Mouse (Mus musculus) heart, embryonic 15.5 days (tissue): ENCODE data around the gene 1110051M20Rik. TPM values are rescaled to one million over a fixed set of nuclear protein-coding genes. Genes with fewer than 3 reads are reported as not detected.
A peak's percentile ranks its signal among the peaks of the same experiment; 100 is the strongest.

Experiments used
- ATAC-seq: fragments of 200-750 bp; cut with Nextera tagmentation; replicated peaks from 2 replicates; pipeline ENCODE4 v1.8.0; 2017; ENCODE audit warnings: low read depth, moderate TSS enrichment; ENCODE audit not compliant: insufficient number of reproducible peaks, insufficient read depth, low FRiP score
- H3K27ac ChIP-seq: fragments of 300-500 bp; sonication (generic); 2 replicates; pipeline ENCODE4 v1.5.1; 2015; ENCODE audit warnings: mild to moderate bottlenecking, inconsistent platforms
- H3K27me3 ChIP-seq: fragments of 300-500 bp; sonication (generic); 2 replicates; pipeline ENCODE4 v1.6.1; 2015; ENCODE audit warnings: inconsistent platforms
- H3K36me3 ChIP-seq: fragments of 300-500 bp; sonication (generic); 2 replicates; pipeline ENCODE4 v1.6.1; 2015; ENCODE audit warnings: mild to moderate bottlenecking, inconsistent platforms
- H3K4me1 ChIP-seq: fragments of 300-500 bp; sonication (generic); replicated peaks from 2 replicates; pipeline ENCODE4 v1.6.1; 2015; ENCODE audit warnings: inconsistent platforms
- H3K4me2 ChIP-seq: fragments of 300-500 bp; sonication (generic); 2 replicates; pipeline ENCODE4 v1.6.1; 2015; ENCODE audit warnings: inconsistent platforms, mild to moderate bottlenecking, moderate library complexity
- H3K4me3 ChIP-seq: fragments of 300-500 bp; sonication (generic); 2 replicates; pipeline ENCODE4 v1.5.1; 2015; ENCODE audit warnings: mild to moderate bottlenecking, inconsistent platforms
- H3K9ac ChIP-seq: fragments of 300-500 bp; sonication (generic); 2 replicates; pipeline ENCODE4 v1.6.1; 2015; ENCODE audit warnings: mild to moderate bottlenecking, inconsistent platforms
- H3K9me3 ChIP-seq: fragments of 300-500 bp; sonication (generic); replicated peaks from 2 replicates; pipeline ENCODE4 v1.6.1; 2016; ENCODE audit warnings: inconsistent platforms
- WGBS: fragments of 180-500 bp; shearing (Covaris S2); methylation state at CpG from one replicate; pipeline ENCODE4 v1.1.7; 2015; ENCODE audit warnings: mixed read lengths; 5-methylcytosine and 5-hydroxymethylcytosine counted together
- polyA plus RNA-seq: library from polyadenylated mRNA; unstranded; fragments of >200 nt; fragmentation: Nextera tagmentation; extraction: Ambion mirVana; gene quantifications from 2 replicates; pipeline ENCODE4 v1.2.1, GENCODE M21; 2015

1110051M20Rik gene
- polyA plus RNA-seq, 1 experiment from 2014 or later = 34.8 TPM

DNA sequence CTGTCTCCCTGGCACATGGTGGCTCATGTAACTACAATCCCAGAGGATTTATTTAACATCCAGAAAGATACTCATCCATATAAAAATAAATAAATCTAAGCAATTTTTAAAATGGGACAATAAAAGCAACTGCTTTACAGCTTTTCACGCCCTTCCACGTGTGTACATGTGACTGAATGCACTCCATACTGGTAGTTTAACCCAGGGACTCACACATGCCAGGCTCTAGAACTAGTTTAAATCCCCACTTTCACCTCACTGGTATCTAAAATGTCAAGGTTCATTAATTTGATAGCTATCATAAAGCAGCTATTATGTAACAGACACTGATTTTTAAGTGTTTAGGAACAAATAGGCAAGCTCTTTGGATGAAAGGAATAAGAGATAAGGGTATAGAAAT lies 122.6 kb downstream of the 1110051M20Rik start:
- H3K9ac ChIP-seq = no peak overlapping the region
- ATAC-seq = no peak
- 85% methylated on average over 2 of the region's 2 CpGs for WGBS

DNA sequence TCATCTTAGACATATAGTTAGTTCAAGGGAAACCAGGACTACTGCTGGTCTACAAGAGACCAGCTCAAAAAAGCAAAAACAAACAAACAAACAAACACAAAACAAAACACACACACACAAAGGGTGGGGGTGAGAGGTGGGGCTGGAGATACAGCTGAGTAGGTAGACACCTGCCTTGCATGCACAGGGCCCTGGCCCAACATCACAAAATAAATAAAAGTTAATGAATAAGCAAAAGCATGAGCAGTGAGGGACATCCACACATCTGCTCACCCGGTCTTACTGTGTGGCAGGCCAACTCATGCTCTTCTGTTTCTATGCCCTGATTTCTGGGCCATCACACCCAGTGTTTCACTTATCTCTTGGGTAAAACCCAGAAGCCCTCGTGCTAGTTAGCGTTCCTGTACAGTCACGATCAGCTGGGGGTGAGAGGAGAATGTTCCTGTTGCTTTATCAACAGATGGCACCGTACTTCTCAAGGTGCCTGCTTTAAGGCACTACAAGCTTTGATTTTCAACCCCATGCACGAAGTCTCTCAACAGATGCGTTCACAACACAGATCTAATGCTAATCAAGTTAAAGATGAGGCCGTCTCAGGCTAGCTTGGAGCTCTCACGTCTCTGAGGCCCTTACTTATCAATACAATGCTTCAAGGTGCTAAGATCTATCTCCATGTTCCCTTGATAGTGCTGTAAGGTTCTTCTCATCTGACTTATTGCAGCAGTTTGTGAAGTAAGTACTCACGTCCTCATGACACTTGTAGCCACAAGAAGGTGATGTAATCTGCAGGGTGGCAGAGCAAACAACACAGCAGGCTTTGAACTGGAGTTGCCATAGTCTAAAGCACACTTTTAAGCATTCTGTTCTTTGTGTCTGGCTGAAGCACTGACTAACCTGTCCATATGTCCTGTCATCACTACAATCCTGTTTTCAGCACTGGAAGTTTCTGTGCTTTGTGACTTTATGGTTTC lies 123.7 kb downstream of the 1110051M20Rik start:
- H3K4me2 ChIP-seq = no peak overlapping the region
- H3K4me3 ChIP-seq = no peak overlapping the region
- no peak overlapping the region for H3K27ac ChIP-seq
- H3K4me1 ChIP-seq = no peaks in the 10 kb centered on the region
- no peak for ATAC-seq
- no peaks in the 10 kb centered on the region for H3K9me3 ChIP-seq
- WGBS = 69% methylated on average over 10 of the region's 10 CpGs
- H3K36me3 ChIP-seq = no peaks in the 10 kb centered on the region
- no peak overlapping the region for H3K9ac ChIP-seq
- H3K27me3 ChIP-seq = no peaks in the 10 kb centered on the region

More for the DNA sequence above, 122.6 kb downstream of the 1110051M20Rik start:
- H3K4me3 ChIP-seq = no peak overlapping the region
- no peaks in the 10 kb centered on the region for H3K27me3 ChIP-seq
- no peak overlapping the region for H3K4me2 ChIP-seq
- no peaks in the 10 kb centered on the region for H3K9me3 ChIP-seq
- H3K36me3 ChIP-seq = no peaks in the 10 kb centered on the region
- no peaks in the 10 kb centered on the region for H3K4me1 ChIP-seq
- no peak overlapping the region for H3K27ac ChIP-seq

DNA sequence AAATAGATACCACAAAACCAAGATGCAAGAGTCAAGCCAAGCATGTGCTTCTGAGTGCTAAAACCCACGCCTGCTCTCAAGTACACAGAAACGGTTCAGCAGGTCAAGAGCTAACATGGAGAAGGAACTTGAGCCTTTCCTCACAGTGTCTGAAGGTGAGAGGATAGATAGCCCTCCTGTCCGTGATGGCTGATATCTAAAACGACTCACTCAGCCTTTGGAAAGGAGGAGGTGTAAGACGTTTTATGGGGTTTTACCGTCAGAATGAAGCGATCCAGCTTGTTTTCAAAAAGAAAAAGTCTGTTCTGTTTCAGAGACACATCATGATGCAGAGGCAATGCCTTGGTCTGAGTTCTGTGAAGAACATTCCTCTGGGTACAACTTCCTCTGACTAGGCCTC lies 130.3 kb downstream of the 1110051M20Rik start:
- Histone ChIP-seq H3K4me1 (no peaks in the 10 kb centered on the region), H3K27me3 (no peaks in the 10 kb centered on the region), H3K27ac (no peak overlapping the region), H3K9me3 (no peaks in the 10 kb centered on the region), H3K4me2 (no peak overlapping the region), H3K9ac (no peak overlapping the region), H3K36me3 (no peaks in the 10 kb centered on the region), H3K4me3 (no peak overlapping the region)
- WGBS = 61% methylated on average over 7 of the region's 7 CpGs
- no peak for ATAC-seq

DNA sequence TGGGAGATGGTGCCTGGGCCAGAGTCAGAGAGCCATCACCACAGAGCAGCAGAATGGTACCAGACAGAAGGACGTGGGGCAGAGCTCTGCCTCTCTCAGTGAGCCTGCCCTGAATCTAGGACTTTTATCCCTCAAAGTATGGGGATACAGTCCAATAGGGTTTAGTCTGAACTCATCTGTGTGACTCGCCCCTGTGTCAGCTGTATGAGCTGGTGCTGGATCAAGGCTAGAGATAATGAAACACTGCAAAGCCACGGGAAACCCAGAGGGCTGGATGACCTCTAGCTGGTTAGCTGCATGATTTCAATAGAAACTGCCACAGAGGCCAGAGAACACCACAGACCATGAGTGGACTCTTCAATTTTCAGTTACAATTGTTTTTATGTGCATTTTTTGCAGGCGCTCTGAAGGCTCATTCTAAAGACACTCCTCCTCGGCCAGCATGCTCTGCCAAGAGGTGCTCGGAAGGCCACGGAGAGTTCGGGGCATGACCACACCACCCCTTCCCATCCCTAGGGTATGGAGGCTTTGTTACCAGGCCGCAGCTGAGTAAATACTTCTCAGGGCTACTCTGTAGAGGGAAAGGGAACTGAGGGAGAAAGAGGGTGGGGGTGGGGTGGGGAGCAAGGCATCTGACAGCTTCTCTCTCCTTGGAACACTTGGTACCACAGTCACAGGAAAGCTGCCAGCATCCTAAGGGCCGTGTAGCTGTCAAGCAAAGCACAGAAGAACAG lies 131.8 kb downstream of the 1110051M20Rik start:
- no peak overlapping the region for H3K9ac ChIP-seq
- no peak overlapping the region for H3K4me3 ChIP-seq
- no peaks in the 10 kb centered on the region for H3K9me3 ChIP-seq
- WGBS = 58% methylated on average over 10 of the region's 10 CpGs
- H3K4me1 ChIP-seq = peaks cover 6% of the 10 kb centered on the region; the same call in 1 of the 2 replicates
- no peaks in the 10 kb centered on the region for H3K27me3 ChIP-seq
- no peak for ATAC-seq
- H3K27ac ChIP-seq = no peak overlapping the region
- no peak overlapping the region for H3K4me2 ChIP-seq
- H3K36me3 ChIP-seq = no peaks in the 10 kb centered on the region

DNA sequence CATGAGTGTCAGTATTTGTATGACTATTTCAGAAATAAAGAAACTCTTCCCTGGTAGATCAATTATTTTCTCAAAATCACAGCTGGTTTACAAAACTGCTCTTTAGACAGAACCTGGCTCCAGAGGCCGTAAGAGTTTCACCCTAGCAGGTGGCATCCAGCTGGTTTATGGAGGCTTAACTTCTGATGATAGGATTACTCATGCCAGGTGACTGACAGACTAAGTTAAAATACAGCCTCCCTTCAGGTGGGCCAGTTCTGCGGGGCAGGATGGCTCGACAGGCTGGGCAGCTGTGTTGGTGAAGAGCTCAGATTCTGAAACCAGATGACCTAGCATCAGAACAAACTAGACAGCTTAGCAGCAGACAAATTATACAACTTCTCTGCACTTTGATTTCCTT lies 135.0 kb downstream of the 1110051M20Rik start:
- no peak for ATAC-seq
- Histone ChIP-seq H3K36me3 (no peaks in the 10 kb centered on the region), H3K4me1 (peaks cover 6% of the 10 kb centered on the region; the same call in 1 of the 2 replicates), H3K4me2 (no peak overlapping the region), H3K9me3 (no peaks in the 10 kb centered on the region), H3K4me3 (no peak overlapping the region), H3K27ac (no peak overlapping the region), H3K27me3 (no peaks in the 10 kb centered on the region), H3K9ac (no peak overlapping the region)
- 74% methylated on average over 3 of the region's 3 CpGs for WGBS

DNA sequence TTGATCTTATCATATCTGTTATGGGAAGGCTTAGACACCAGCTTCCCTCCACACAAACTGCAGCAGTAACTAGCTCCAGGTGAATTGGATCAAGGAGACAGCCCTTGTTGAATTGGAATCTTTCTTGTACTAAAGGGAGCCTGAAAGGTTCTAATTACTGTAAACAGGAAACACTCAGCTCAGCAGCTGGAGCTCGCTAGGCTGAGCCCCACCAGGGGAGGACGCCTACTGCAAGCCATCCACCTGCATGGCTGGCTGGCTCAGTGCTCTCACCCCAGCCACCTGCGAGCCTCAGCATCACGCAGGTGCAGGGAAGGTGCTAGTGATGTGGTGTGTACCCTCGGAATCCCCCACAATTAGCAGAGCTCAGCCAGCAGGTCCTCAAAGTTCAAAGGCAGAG lies 135.8 kb downstream of the 1110051M20Rik start:
- H3K4me2 ChIP-seq = no peak overlapping the region
- H3K27ac ChIP-seq = no peak overlapping the region
- H3K4me1 ChIP-seq = peaks cover 6% of the 10 kb centered on the region; the same call in 1 of the 2 replicates
- no peak overlapping the region for H3K4me3 ChIP-seq
- H3K36me3 ChIP-seq = no peaks in the 10 kb centered on the region
- H3K9ac ChIP-seq = no peak overlapping the region
- no peaks in the 10 kb centered on the region for H3K27me3 ChIP-seq
- H3K9me3 ChIP-seq = no peaks in the 10 kb centered on the region
- 42% methylated on average over 5 of the region's 5 CpGs for WGBS
- 0 out of 2 replicates have a peak, but pooled peaks have one; percentile 18 for ATAC-seq

DNA sequence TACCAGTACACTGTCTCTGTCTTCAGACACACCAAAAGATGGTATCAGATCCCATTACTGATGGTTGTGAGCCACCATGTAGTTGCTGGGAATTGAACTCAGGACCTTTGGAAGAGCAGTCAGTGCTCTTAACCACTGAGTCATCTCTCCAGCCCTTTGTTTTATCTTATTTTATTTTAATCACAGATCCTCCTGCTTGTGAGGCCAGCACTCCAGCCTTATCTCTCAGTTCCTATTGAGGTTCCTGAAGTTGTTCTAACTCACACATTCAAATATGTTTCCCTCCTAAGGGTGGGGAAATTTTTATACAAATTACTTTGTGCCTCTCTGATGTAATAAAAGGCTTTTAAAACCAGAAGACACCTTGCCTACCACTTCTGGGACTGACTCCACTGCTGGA lies 137.9 kb downstream of the 1110051M20Rik start:
- no peak overlapping the region for H3K27ac ChIP-seq
- H3K4me1 ChIP-seq = peaks cover 10% of the 10 kb centered on the region; the same call in 1 of the 2 replicates
- no peaks in the 10 kb centered on the region for H3K36me3 ChIP-seq
- no peak for ATAC-seq
- H3K9ac ChIP-seq = no peak overlapping the region
- no peaks in the 10 kb centered on the region for H3K27me3 ChIP-seq
- H3K4me3 ChIP-seq = no peak overlapping the region
- H3K9me3 ChIP-seq = no peaks in the 10 kb centered on the region
- no peak overlapping the region for H3K4me2 ChIP-seq

DNA sequence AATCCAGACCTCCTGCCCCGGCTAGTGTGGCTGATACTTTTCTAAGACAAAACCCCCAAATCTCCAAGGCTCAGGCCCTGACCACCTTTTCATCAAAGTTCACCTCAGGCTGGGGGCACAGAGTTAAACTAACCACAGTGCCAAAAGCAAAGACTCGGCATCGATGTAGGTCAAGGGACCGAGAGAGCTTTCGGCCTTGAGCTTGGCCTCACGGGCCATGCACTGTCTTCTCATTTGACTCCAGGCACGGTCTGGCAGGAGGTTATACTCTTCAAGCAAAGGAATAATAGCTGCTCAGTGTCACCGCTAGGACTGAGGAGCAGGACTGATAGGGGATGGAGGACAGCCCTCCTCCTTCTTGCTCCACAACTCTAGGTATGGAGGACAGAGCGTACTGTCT lies 138.6 kb downstream of the 1110051M20Rik start:
- H3K4me2 ChIP-seq = no peak overlapping the region

DNA sequence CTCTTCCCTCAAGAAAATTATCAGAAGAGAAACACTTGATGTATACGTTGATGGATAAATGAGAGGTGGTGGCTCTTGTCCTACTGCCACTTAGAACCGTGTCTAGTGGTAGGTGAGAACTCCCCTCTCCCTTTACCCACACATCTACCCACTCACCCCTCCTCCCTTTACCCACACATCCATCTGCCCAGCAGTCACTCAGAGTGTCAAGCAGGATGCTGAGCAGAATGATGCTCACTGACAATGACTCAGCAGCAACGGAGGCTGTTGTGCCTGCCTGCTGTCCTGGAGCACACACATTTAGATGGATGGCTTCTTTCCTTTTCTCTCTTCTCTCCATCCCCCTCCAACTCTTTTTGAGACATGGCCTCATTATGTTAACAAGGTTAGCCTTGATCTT lies 141.7 kb downstream of the 1110051M20Rik start:
- H3K36me3 ChIP-seq = no peaks in the 10 kb centered on the region
- ATAC-seq = no peak
- no peak overlapping the region for H3K4me3 ChIP-seq
- H3K27ac ChIP-seq = no peak overlapping the region
- no peaks in the 10 kb centered on the region for H3K9me3 ChIP-seq
- no peak overlapping the region for H3K4me2 ChIP-seq
- peaks cover 13% of the 10 kb centered on the region for H3K4me1 ChIP-seq
- H3K9ac ChIP-seq = no peak overlapping the region
- 47% methylated on average over 3 of the region's 3 CpGs for WGBS
- no peaks in the 10 kb centered on the region for H3K27me3 ChIP-seq

More for the DNA sequence above, 138.6 kb downstream of the 1110051M20Rik start:
- no peak overlapping the region for H3K4me3 ChIP-seq
- H3K27ac ChIP-seq = no peak overlapping the region
- H3K9me3 ChIP-seq = no peaks in the 10 kb centered on the region
- peaks cover 10% of the 10 kb centered on the region; the same call in 1 of the 2 replicates for H3K4me1 ChIP-seq
- 90% methylated on average over 9 of the region's 9 CpGs for WGBS
- no peak for ATAC-seq
- no peaks in the 10 kb centered on the region for H3K27me3 ChIP-seq
- no peak overlapping the region for H3K9ac ChIP-seq
- no peaks in the 10 kb centered on the region for H3K36me3 ChIP-seq

DNA sequence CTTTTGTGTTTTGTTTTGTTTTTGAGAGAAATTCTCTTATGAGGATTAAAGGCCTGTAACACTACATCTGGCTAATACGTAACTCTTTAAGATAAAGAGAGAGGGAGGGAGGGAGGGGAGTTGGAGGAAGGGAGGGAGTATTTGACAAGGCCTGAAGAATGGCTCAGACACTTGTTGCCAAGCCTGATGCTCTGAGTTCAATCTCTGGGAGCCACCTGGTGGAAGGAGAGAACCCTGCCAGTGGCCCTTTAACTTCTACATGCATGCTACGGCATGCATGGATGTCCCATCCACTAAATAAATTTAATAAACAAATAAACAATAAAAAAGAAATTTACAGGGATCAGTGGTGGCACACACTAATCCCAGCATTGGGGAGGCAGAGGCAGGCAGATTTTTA lies 142.7 kb downstream of the 1110051M20Rik start:
- no peak overlapping the region for H3K27ac ChIP-seq
- 65% methylated on average over 2 of the region's 2 CpGs for WGBS

DNA sequence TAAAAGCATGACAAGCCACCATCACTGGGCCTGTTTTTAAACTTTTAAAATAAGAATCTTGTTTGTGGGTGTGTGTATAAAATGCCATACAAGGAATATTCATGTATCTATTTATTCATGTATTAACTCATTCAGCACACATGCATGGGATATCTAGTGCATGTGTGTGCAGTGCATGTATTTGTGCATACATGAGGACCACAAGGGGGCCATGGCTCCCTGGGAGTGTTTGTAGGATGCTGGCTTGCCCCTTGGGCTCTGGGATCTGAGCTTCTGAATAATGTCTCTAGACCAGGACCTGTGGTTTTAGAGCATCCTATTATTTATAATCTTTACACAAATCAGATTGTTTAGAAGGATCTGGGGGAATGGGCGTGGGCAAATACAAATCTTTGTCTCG lies 143.7 kb downstream of the 1110051M20Rik start:
- no peaks in the 10 kb centered on the region for H3K36me3 ChIP-seq
- 93% methylated on average over 2 of the region's 2 CpGs for WGBS
- no peaks in the 10 kb centered on the region for H3K9me3 ChIP-seq
- H3K9ac ChIP-seq = no peak overlapping the region
- peaks cover 13% of the 10 kb centered on the region for H3K4me1 ChIP-seq
- H3K27ac ChIP-seq = no peak overlapping the region
- H3K27me3 ChIP-seq = no peaks in the 10 kb centered on the region
- ATAC-seq = no peak
- H3K4me3 ChIP-seq = no peak overlapping the region
- H3K4me2 ChIP-seq = no peak overlapping the region

More for the DNA sequence above, 142.7 kb downstream of the 1110051M20Rik start:
- Histone ChIP-seq H3K36me3 (no peaks in the 10 kb centered on the region), H3K9me3 (no peaks in the 10 kb centered on the region), H3K27me3 (no peaks in the 10 kb centered on the region), H3K9ac (no peak overlapping the region), H3K4me3 (no peak overlapping the region), H3K4me1 (peaks cover 13% of the 10 kb centered on the region), H3K4me2 (no peak overlapping the region)
- ATAC-seq = no peak
